Mouse (Mus musculus) C3H10T1/2 (cell line): Measurements from ENCODE around the gene Cfap97. TPM values are rescaled to one million over a fixed set of nuclear protein-coding genes. Genes with fewer than 3 reads are reported as not detected.

Experiments
- polyA plus RNA-seq, 2 experiments: library from polyadenylated mRNA; unstranded; fragments of >200 nt; fragmentation: generic; extraction: Trizol; gene quantifications; one replicate each; pipeline ENCODE4 v1.2.1; 2012; ENCODE audit warnings: missing spikeins in 2 of 2

Gene Cfap97
- polyA plus RNA-seq = 1 to 10 TPM in 1 of 2 experiments, under 1 TPM in 1; 0.23 to 3.0 TPM

GRCm38 (mm10) chr8:46151202-46152062 lies at the start of gene Cfap97:
Gene Cfap97, plus strand, starts transcription at chr8:46151771.

DNA sequence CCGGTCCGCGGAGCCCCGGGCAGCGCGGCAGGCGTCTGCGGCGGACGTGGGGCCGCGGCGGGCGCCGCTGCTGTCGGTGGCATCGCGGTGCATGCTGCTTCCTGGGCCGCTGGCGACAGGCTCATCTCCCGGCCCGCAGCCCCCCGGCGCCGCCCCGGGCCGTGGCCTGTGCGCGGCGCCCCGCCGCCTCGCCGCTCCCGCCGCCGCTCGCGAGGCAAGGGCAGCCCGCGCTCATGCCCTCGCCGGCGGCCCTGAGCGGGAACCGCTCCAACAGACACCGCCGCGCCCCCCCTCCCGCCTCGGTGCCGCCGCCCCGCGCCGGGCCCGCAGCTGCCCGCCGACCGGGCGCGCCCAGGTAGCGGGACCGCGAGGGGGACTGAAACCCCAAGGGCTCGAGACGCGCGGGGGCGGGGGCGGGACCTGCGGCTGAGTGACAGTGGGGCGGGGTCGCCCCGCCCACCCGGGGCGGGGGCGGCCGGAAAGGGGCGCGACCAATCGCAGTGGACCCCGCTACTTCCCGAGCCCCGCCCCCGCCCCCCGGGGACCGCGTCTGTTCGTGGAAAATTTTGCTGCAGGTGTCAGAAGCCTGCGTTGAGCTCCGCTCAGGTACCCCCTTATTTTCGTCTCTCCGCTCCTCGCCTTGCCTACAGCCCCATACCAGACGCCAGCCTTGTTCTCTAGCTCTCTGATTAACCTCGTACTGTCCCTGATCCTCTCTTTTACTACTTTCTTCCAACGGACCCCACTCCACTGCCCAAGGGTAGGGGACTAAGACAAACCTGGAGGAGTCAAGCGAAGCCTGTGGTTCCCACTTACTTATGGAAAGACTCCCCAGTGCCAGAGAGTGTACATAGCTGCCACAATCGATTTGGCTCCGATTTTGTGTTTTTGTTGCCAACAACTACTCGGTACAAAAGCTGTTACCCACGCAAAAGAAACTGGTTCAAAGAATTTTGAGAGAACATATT lies 777 bp downstream of the Cfap97 start, which contains the start of gene Snx25:
TSS of gene Snx25 (minus strand) at position 96 of the 968 bp plus-strand sequence.

GRCm38 (mm10) chr8:46210404-46211315 lies 59.1 kb downstream of the Cfap97 start, which contains the start of gene Slc25a4:
Gene Slc25a4, minus strand, starts transcription at chr8:46211284.

Other genes starting within 250 kb of the Cfap97 start
- gene Ccdc110, start 217.2 kb upstream of the Cfap97 start, polyA plus RNA-seq = not detected
- 1 to 10 TPM in 1 of 2 experiments, under 1 TPM in 1; 0.16 to 2.1 TPM for gene 1700029J07Rik, start 176.5 kb upstream of the Cfap97 start, polyA plus RNA-seq
- gene Ufsp2, start 176.2 kb upstream of the Cfap97 start, polyA plus RNA-seq = 10 to 100 TPM in 1 of 2 experiments, 1 to 10 TPM in 1; 3.7 to 18.7 TPM
- gene Lrp2bp, start 152.5 kb upstream of the Cfap97 start, polyA plus RNA-seq = under 1 TPM; 0.02 to 0.05 TPM
- 1 to 10 TPM; 1.5 to 1.8 TPM for gene Ankrd37, start 146.1 kb upstream of the Cfap97 start, polyA plus RNA-seq
- gene Snx25, start 388 bp downstream of the Cfap97 start, polyA plus RNA-seq = 1 to 10 TPM; 1.8 to 7.5 TPM
- gene Slc25a4, start 59.5 kb downstream of the Cfap97 start, polyA plus RNA-seq = 100 to 1,000 TPM; 161 to 525 TPM
- gene Helt, start 142.9 kb downstream of the Cfap97 start, polyA plus RNA-seq = under 1 TPM in 1 of 2 experiments, not detected in 1; 0.09 TPM